Mouse (Mus musculus) activated CD4-positive, CD25-positive, alpha-beta regulatory T cell (primary cell): ENCODE results near the gene Abca2. TPM values are rescaled to one million over a fixed set of nuclear protein-coding genes. Genes with fewer than 3 reads are reported as not detected.

Experiments used
- polyA plus RNA-seq, 2 experiments: library from polyadenylated mRNA; unstranded; fragments of 100-300 nt; shearing (Covaris generic); gene quantifications; one replicate each; pipeline ENCODE4 v1.2.1; 2017

Abca2 gene
- 10 to 100 TPM; 20.5 to 67.6 TPM for polyA plus RNA-seq

DNA sequence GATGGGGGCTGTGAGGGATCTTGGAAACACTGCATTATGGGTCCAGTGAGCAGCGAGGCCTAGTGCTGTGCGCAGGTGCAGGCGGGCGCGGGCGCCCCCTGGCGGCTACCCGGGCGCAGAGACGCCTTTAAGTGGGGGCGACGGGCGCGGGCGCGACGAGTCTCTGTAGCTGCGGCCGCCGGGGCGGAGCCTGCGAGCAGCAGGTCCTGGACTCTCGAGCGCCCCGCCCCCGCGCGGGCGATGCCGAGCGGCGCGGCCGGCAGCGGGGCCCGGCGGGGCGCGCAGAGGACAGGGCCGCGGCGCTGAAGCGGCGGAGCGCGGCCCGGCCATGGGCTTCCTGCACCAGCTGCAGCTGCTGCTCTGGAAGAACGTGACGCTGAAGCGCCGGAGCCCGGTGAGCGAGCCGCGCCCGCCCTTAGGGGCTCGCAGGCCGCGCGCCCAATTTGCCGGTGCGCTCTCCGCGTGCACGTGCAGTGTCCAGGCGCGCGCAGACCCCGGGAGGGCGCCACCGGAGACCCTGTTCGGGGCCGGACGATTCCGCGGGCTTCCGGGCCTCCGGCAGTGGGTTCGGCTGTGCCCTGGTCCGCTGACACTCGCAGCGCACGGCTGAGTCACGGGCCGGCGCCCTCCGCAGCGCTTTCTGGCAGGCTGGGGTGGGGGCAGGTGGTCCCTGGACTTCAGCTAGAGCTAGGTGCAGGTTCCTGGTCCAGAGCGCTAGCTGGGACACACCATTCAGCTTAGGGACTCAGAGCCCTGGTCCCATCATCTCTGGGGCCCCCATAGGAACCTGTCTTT lies at the start of gene Abca2:
TSS of gene Abca2 (plus strand) at position 262 of the 795 bp plus-strand sequence.

GRCm38 (mm10) chr2:25395721-25396596 lies 32.5 kb upstream of the Abca2 start, which contains the start of gene Entpd2:
Gene Entpd2, plus strand, starts transcription at chr2:25395874.

GRCm38 (mm10) chr2:25399051-25399450 lies 29.5 kb upstream of the Abca2 start, which contains the start of gene Npdc1:
Gene Npdc1, plus strand, starts transcription at chr2:25399351.

GRCm38 (mm10) chr2:25422587-25423410 lies 5.7 kb upstream of the Abca2 start, which contains the start of gene Fut7:
Gene Fut7, plus strand, starts transcription at chr2:25423267.

DNA sequence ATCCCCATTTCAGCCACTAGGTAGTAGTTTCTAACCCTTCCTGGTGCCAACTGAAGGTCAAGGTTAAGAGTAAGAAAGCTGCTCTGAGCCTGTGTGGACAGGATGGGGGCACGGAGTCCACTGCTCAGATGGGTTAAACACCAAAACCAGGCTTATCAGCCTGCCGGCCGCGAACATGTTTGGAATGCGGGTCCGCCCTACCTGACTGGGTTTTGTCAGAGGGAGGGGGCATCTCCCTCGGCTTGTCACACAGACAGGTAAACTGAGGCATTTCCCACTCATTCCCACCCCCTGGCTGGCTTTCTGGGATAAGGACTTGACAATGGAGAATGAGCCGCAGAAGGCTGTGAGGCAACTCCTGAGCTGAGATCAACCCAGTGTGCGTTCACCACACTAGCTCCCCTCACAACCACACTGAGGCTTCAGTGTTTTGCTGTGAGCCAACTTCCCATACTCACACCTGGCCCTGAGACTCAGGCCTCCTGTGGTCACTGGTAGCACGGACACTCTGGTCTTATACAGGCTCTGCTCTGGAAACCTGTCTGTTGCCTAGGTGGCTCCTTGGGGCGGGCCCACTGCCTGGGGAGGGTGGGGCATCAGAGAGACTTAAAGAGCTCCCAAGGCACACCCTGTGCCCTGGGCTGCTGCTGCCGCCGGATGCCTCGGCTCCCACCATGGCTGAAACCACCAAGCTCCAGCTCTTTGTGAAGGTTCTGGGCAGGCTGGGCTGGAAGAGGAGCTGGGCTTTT lies 27.9 kb downstream of the Abca2 start, which contains the start of gene Clic3:
TSS of gene Clic3 (plus strand) at position 634 of the 749 bp plus-strand sequence.

GRCm38 (mm10) chr2:25460551-25461309 lies 32.2 kb downstream of the Abca2 start, which contains the start of gene Paxx:
Gene Paxx, minus strand, starts transcription at chr2:25461094.

GRCm38 (mm10) chr2:25469969-25470368 lies 41.5 kb downstream of the Abca2 start, which contains the start of gene Ptgds:
Gene Ptgds, minus strand, starts transcription at chr2:25470046.

GRCm38 (mm10) chr2:25493476-25493961 lies 65.0 kb downstream of the Abca2 start, which contains the start of gene Lcn12:
Gene Lcn12, minus strand, starts transcription at chr2:25493911.

Other genes starting within 250 kb of the Abca2 start
- gene Nrarp, start 247.9 kb upstream of the Abca2 start, polyA plus RNA-seq = 1 to 10 TPM; 3.6 to 4.7 TPM
- 100 to 1,000 TPM in 1 of 2 experiments, 10 to 100 TPM in 1; 82.2 to 121 TPM for gene Tor4a, start 231.8 kb upstream of the Abca2 start, polyA plus RNA-seq
- 100 to 1,000 TPM; 104 to 121 TPM for gene Nelfb, start 217.2 kb upstream of the Abca2 start, polyA plus RNA-seq
- gene Stpg3, start 214.1 kb upstream of the Abca2 start, polyA plus RNA-seq = not detected
- gene Fam166a, start 210.0 kb upstream of the Abca2 start, polyA plus RNA-seq = under 1 TPM in 1 of 2 experiments, not detected in 1; 0.44 TPM
- gene Tubb4b, start 204.0 kb upstream of the Abca2 start, polyA plus RNA-seq = 100 to 1,000 TPM; 153 to 167 TPM
- gene Slc34a3, start 194.3 kb upstream of the Abca2 start, polyA plus RNA-seq = under 1 TPM in 1 of 2 experiments, not detected in 1; 0.07 TPM
- under 1 TPM in 1 of 2 experiments, not detected in 1; 0.14 TPM for gene Rnf224, start 191.9 kb upstream of the Abca2 start, polyA plus RNA-seq
- 1 to 10 TPM; 1.2 to 4.3 TPM for gene Rnf208, start 186.4 kb upstream of the Abca2 start, polyA plus RNA-seq
- not detected for gene Cysrt1, start 186.3 kb upstream of the Abca2 start, polyA plus RNA-seq
- 1 to 10 TPM; 2.1 to 9.4 TPM for gene AL732309.1, start 181.8 kb upstream of the Abca2 start, polyA plus RNA-seq
- 10 to 100 TPM; 31.0 to 41.1 TPM for gene Tmem203, start 173.3 kb upstream of the Abca2 start, polyA plus RNA-seq
- gene Tprn, start 166.1 kb upstream of the Abca2 start, polyA plus RNA-seq = 10 to 100 TPM; 10.9 to 12.4 TPM
- gene Ssna1, start 156.3 kb upstream of the Abca2 start, polyA plus RNA-seq = 100 to 1,000 TPM; 140 TPM
- gene Anapc2, start 156.2 kb upstream of the Abca2 start, polyA plus RNA-seq = 10 to 100 TPM; 78.1 to 84.1 TPM
- gene Tmem210, start 140.6 kb upstream of the Abca2 start, polyA plus RNA-seq = not detected
- not detected for gene Lrrc26, start 138.8 kb upstream of the Abca2 start, polyA plus RNA-seq
- gene Grin1, start 109.5 kb upstream of the Abca2 start, polyA plus RNA-seq = under 1 TPM; 0.10 to 0.39 TPM
- gene Man1b1, start 96.4 kb upstream of the Abca2 start, polyA plus RNA-seq = 10 to 100 TPM; 17.2 to 17.6 TPM
- gene Dpp7, start 72.3 kb upstream of the Abca2 start, polyA plus RNA-seq = 10 to 100 TPM; 13.0 to 16.1 TPM
- 10 to 100 TPM; 50.7 to 71.9 TPM for gene Uap1l1, start 63.0 kb upstream of the Abca2 start, polyA plus RNA-seq
- gene Sapcd2, start 56.4 kb upstream of the Abca2 start, polyA plus RNA-seq = 1 to 10 TPM; 4.3 to 6.6 TPM
- under 1 TPM in 1 of 2 experiments, not detected in 1; 0.17 TPM for gene Entpd2, start 32.8 kb upstream of the Abca2 start, polyA plus RNA-seq
- gene Npdc1, start 29.4 kb upstream of the Abca2 start, polyA plus RNA-seq = 1 to 10 TPM; 1.1 to 4.0 TPM
- 10 to 100 TPM; 13.1 to 35.9 TPM for gene Fut7, start 5.4 kb upstream of the Abca2 start, polyA plus RNA-seq
- 1 to 10 TPM; 1.1 to 2.4 TPM for gene Clic3, start 28.1 kb downstream of the Abca2 start, polyA plus RNA-seq
- gene Paxx, start 32.4 kb downstream of the Abca2 start, polyA plus RNA-seq = 100 to 1,000 TPM in 1 of 2 experiments, 10 to 100 TPM in 1; 95.9 to 106 TPM
- gene Ptgds, start 41.3 kb downstream of the Abca2 start, polyA plus RNA-seq = under 1 TPM in 1 of 2 experiments, not detected in 1; 0.63 TPM
- not detected for gene Lcn12, start 65.2 kb downstream of the Abca2 start, polyA plus RNA-seq
- 10 to 100 TPM; 64.4 to 86.7 TPM for gene Fbxw5, start 72.0 kb downstream of the Abca2 start, polyA plus RNA-seq
- 1 to 10 TPM; 5.9 to 6.1 TPM for gene C8g, start 73.0 kb downstream of the Abca2 start, polyA plus RNA-seq
- gene Traf2, start 118.2 kb downstream of the Abca2 start, polyA plus RNA-seq = 10 to 100 TPM; 52.5 to 80.6 TPM
- gene Edf1, start 129.1 kb downstream of the Abca2 start, polyA plus RNA-seq = 100 to 1,000 TPM; 327 to 440 TPM
- gene Mamdc4, start 146.1 kb downstream of the Abca2 start, polyA plus RNA-seq = 1 to 10 TPM; 1.2 to 1.8 TPM
- gene Phpt1, start 146.5 kb downstream of the Abca2 start, polyA plus RNA-seq = 10 to 100 TPM; 51.3 to 89.9 TPM
- gene Ajm1, start 153.1 kb downstream of the Abca2 start, polyA plus RNA-seq = under 1 TPM; 0.58 to 0.69 TPM
- 10 to 100 TPM; 30.8 to 31.8 TPM for gene Rabl6, start 179.8 kb downstream of the Abca2 start, polyA plus RNA-seq
- gene Ccdc183, start 189.0 kb downstream of the Abca2 start, polyA plus RNA-seq = not detected
- gene Tmem141, start 193.3 kb downstream of the Abca2 start, polyA plus RNA-seq = 1 to 10 TPM; 1.2 to 4.9 TPM
- 1 to 10 TPM; 4.7 to 8.3 TPM for gene Fcna, start 199.3 kb downstream of the Abca2 start, polyA plus RNA-seq
- not detected for gene Lcn8, start 224.4 kb downstream of the Abca2 start, polyA plus RNA-seq
- gene Lcn5, start 229.2 kb downstream of the Abca2 start, polyA plus RNA-seq = not detected
- under 1 TPM in 1 of 2 experiments, not detected in 1; 0.60 TPM for gene Lcn6, start 248.1 kb downstream of the Abca2 start, polyA plus RNA-seq